Mouse (Mus musculus) heart, embryonic 13.5 days (tissue): ENCODE data around the gene Lrrn2. TPM values are rescaled to one million over a fixed set of nuclear protein-coding genes. Genes with fewer than 3 reads are reported as not detected.

Experiments
- ATAC-seq: fragments of 200-750 bp; cut with Nextera tagmentation; 2 replicates; pipeline ENCODE4 v1.8.0; 2017; ENCODE audit warnings: moderate TSS enrichment; ENCODE audit not compliant: insufficient number of reproducible peaks, low FRiP score, low TSS enrichment; ENCODE audit errors: extremely low read depth
- H3K27ac ChIP-seq: fragments of 300-500 bp; sonication (generic); replicated peaks from 2 replicates; pipeline ENCODE4 v1.5.1; 2015; ENCODE audit warnings: moderate library complexity, mild to moderate bottlenecking, inconsistent platforms
- H3K27me3 ChIP-seq: fragments of 300-500 bp; sonication (generic); replicated peaks from 2 replicates; pipeline ENCODE4 v1.6.1; 2015; ENCODE audit warnings: mild to moderate bottlenecking, inconsistent platforms
- H3K36me3 ChIP-seq: fragments of 300-500 bp; sonication (generic); 2 replicates; pipeline ENCODE4 v1.6.1; 2015; ENCODE audit warnings: mild to moderate bottlenecking, inconsistent platforms
- H3K4me1 ChIP-seq: fragments of 300-500 bp; sonication (generic); 2 replicates; pipeline ENCODE4 v1.6.1; 2015; ENCODE audit warnings: inconsistent platforms
- H3K4me2 ChIP-seq: fragments of 300-500 bp; sonication (generic); 2 replicates; pipeline ENCODE4 v1.6.1; 2015; ENCODE audit warnings: inconsistent platforms, mild to moderate bottlenecking, moderate library complexity
- H3K4me3 ChIP-seq: fragments of 300-500 bp; sonication (generic); 2 replicates; pipeline ENCODE4 v1.5.1; 2015; ENCODE audit warnings: moderate library complexity, mild to moderate bottlenecking, inconsistent platforms
- H3K9ac ChIP-seq: fragments of 300-500 bp; sonication (generic); 2 replicates; pipeline ENCODE4 v1.6.1; 2015; ENCODE audit warnings: inconsistent platforms, mild to moderate bottlenecking, moderate library complexity
- H3K9me3 ChIP-seq: fragments of 300-500 bp; sonication (generic); 2 replicates; pipeline ENCODE4 v1.6.1; 2016; ENCODE audit warnings: inconsistent platforms
- whole genome bisulfite sequencing: fragments of 180-500 bp; shearing (Covaris S2); methylation state at CpG from one replicate; pipeline ENCODE4 v1.1.7; 2015; ENCODE audit warnings: mixed read lengths; 5-methylcytosine and 5-hydroxymethylcytosine counted together
- polyA plus RNA-seq: library from polyadenylated mRNA; unstranded; fragments of >200 nt; fragmentation: Nextera tagmentation; extraction: Ambion mirVana; gene quantifications from 2 replicates; pipeline ENCODE4 v1.2.1, GENCODE M21; 2015

Lrrn2 gene
- polyA plus RNA-seq, 1 experiment from 2014 or later, result 8.7 TPM

- ATAC-seq, result no peak
- Histone ChIP-seq H3K27me3 (no peaks in the 10 kb centered on the region), H3K9me3 (no peaks in the 10 kb centered on the region), H3K9ac (no peak overlapping the region), H3K4me1 (no peaks in the 10 kb centered on the region), H3K4me2 (no peak overlapping the region), H3K36me3 (no peaks in the 10 kb centered on the region), H3K4me3 (no peak overlapping the region), H3K27ac (no peak overlapping the region)
- 74% methylated on average over 11 of the region's 11 CpGs for WGBS
These were observed 30.5 kb downstream of the Lrrn2 start for GRCm38 (mm10) chr1:132910414-132911041.

GRCm38 (mm10) chr1:132915849-132916493, 35.9 kb downstream of the Lrrn2 start:
- H3K4me2 ChIP-seq, result no peak overlapping the region
- 46% methylated on average over 6 of the region's 6 CpGs for WGBS
- peaks cover 18% of the 10 kb centered on the region for H3K4me1 ChIP-seq

GRCm38 (mm10) chr1:132917554-132917953, 37.5 kb downstream of the Lrrn2 start:
- peaks cover 27% of the 10 kb centered on the region for H3K4me1 ChIP-seq
- H3K9me3 ChIP-seq, result no peaks in the 10 kb centered on the region
- H3K9ac ChIP-seq, result no peak overlapping the region
- no peak for ATAC-seq
- no peak overlapping the region for H3K27ac ChIP-seq
- no peaks in the 10 kb centered on the region for H3K36me3 ChIP-seq
- WGBS, result 18% methylated on average over 8 of the region's 8 CpGs
- no peak overlapping the region for H3K4me2 ChIP-seq
- H3K4me3 ChIP-seq, result no peak overlapping the region
- peaks cover 14% of the 10 kb centered on the region for H3K27me3 ChIP-seq

More at GRCm38 (mm10) chr1:132915849-132916493, 35.9 kb downstream of the Lrrn2 start:
- no peak overlapping the region for H3K27ac ChIP-seq
- H3K9ac ChIP-seq, result no peak overlapping the region
- no peaks in the 10 kb centered on the region for H3K36me3 ChIP-seq
- no peak for ATAC-seq
- peaks cover 14% of the 10 kb centered on the region for H3K27me3 ChIP-seq
- no peak overlapping the region for H3K4me3 ChIP-seq
- H3K9me3 ChIP-seq, result no peaks in the 10 kb centered on the region

GRCm38 (mm10) chr1:132918117-132918680, 38.1 kb downstream of the Lrrn2 start:
- Histone ChIP-seq H3K27me3 (peaks cover 14% of the 10 kb centered on the region), H3K36me3 (no peaks in the 10 kb centered on the region), H3K4me2 (no peak overlapping the region), H3K27ac (no peak overlapping the region), H3K4me1 (peaks cover 27% of the 10 kb centered on the region), H3K9me3 (no peaks in the 10 kb centered on the region), H3K9ac (no peak overlapping the region), H3K4me3 (no peak overlapping the region)
- ATAC-seq, result no peak
- 20% methylated on average over 10 of the region's 10 CpGs for WGBS

GRCm38 (mm10) chr1:132919258-132919657, 39.2 kb downstream of the Lrrn2 start:
- no peaks in the 10 kb centered on the region for H3K36me3 ChIP-seq
- WGBS, result 86% methylated on average over 8 of the region's 8 CpGs
- H3K4me1 ChIP-seq, result peaks cover 27% of the 10 kb centered on the region
- no peak overlapping the region for H3K9ac ChIP-seq
- no peak overlapping the region for H3K27ac ChIP-seq
- no peak for ATAC-seq
- no peak overlapping the region for H3K4me3 ChIP-seq
- H3K4me2 ChIP-seq, result no peak overlapping the region
- no peaks in the 10 kb centered on the region for H3K9me3 ChIP-seq
- H3K27me3 ChIP-seq, result peaks cover 14% of the 10 kb centered on the region

- Histone ChIP-seq H3K36me3 (no peaks in the 10 kb centered on the region), H3K27me3 (peaks cover 14% of the 10 kb centered on the region), H3K4me1 (peaks cover 27% of the 10 kb centered on the region), H3K4me3 (no peak overlapping the region), H3K9ac (peak overlapping the region; percentile 50; the same call in 1 of the 2 replicates), H3K27ac (no peak overlapping the region), H3K9me3 (no peaks in the 10 kb centered on the region), H3K4me2 (peak overlapping the region; percentile 39)
- WGBS, result 13% methylated on average over 13 of the region's 13 CpGs
- no peak for ATAC-seq
These were observed 41.0 kb downstream of the Lrrn2 start for GRCm38 (mm10) chr1:132921071-132921470.

GRCm38 (mm10) chr1:132922257-132922656, 42.2 kb downstream of the Lrrn2 start:
- ATAC-seq, result no peak
- H3K36me3 ChIP-seq, result no peaks in the 10 kb centered on the region
- no peak overlapping the region for H3K4me3 ChIP-seq
- 84% methylated on average over 9 of the region's 9 CpGs for WGBS
- no peak overlapping the region for H3K4me2 ChIP-seq
- H3K4me1 ChIP-seq, result peaks cover 26% of the 10 kb centered on the region
- peaks cover 14% of the 10 kb centered on the region for H3K27me3 ChIP-seq
- no peak overlapping the region for H3K9ac ChIP-seq
- no peak overlapping the region for H3K27ac ChIP-seq
- H3K9me3 ChIP-seq, result no peaks in the 10 kb centered on the region

- H3K27ac ChIP-seq, result no peak overlapping the region
- WGBS, result 76% methylated on average over 7 of the region's 7 CpGs
- no peaks in the 10 kb centered on the region for H3K36me3 ChIP-seq
- H3K4me1 ChIP-seq, result peaks cover 22% of the 10 kb centered on the region
- no peak for ATAC-seq
- H3K27me3 ChIP-seq, result no peaks in the 10 kb centered on the region
- H3K9ac ChIP-seq, result no peak overlapping the region
- H3K4me3 ChIP-seq, result no peak overlapping the region
- no peak overlapping the region for H3K4me2 ChIP-seq
- H3K9me3 ChIP-seq, result no peaks in the 10 kb centered on the region
These were observed 45.2 kb downstream of the Lrrn2 start for GRCm38 (mm10) chr1:132925270-132925669.

- Histone ChIP-seq H3K27ac (no peak overlapping the region), H3K4me3 (no peak overlapping the region), H3K4me2 (no peak overlapping the region), H3K9ac (no peak overlapping the region), H3K9me3 (no peaks in the 10 kb centered on the region), H3K27me3 (no peaks in the 10 kb centered on the region), H3K36me3 (no peaks in the 10 kb centered on the region), H3K4me1 (peaks cover 15% of the 10 kb centered on the region)
- 36% methylated on average over 19 of the region's 19 CpGs for WGBS
- ATAC-seq, result no peak
These were observed 48.2 kb downstream of the Lrrn2 start for GRCm38 (mm10) chr1:132928032-132928906.

- Histone ChIP-seq H3K9me3 (no peaks in the 10 kb centered on the region), H3K36me3 (no peaks in the 10 kb centered on the region), H3K27ac (no peak overlapping the region), H3K4me3 (no peak overlapping the region), H3K9ac (no peak overlapping the region), H3K4me2 (no peak overlapping the region), H3K4me1 (peaks cover 15% of the 10 kb centered on the region), H3K27me3 (no peaks in the 10 kb centered on the region)
- no peak for ATAC-seq
- WGBS, result 55% methylated on average over 3 of the region's 3 CpGs
These were observed 48.8 kb downstream of the Lrrn2 start for GRCm38 (mm10) chr1:132928907-132929250.

- Histone ChIP-seq H3K27ac (no peak overlapping the region), H3K36me3 (no peaks in the 10 kb centered on the region)
These were observed 50.2 kb downstream of the Lrrn2 start for GRCm38 (mm10) chr1:132930291-132930690.

More at GRCm38 (mm10) chr1:132930291-132930690, 50.2 kb downstream of the Lrrn2 start:
- Histone ChIP-seq H3K27me3 (no peaks in the 10 kb centered on the region), H3K9me3 (no peaks in the 10 kb centered on the region), H3K4me3 (no peak overlapping the region), H3K9ac (no peak overlapping the region), H3K4me2 (no peak overlapping the region), H3K4me1 (peaks cover 22% of the 10 kb centered on the region)
- ATAC-seq, result no peak
- 75% methylated on average over 4 of the region's 4 CpGs for WGBS
